Mouse (Mus musculus) brain, embryonic 14.5 days (tissue): ENCODE measurements around the gene Snrk.

Experiments
- CTCF ChIP-seq: fragments of 200-500 bp; IDR thresholded peaks from 2 replicates; pipeline ENCODE4 v1.5.1; 2012; ENCODE audit warnings: inconsistent platforms, mild to moderate bottlenecking, moderate library complexity, borderline replicate concordance; ENCODE audit not compliant: insufficient read depth, insufficient read length; ENCODE audit errors: extremely low read depth
- POLR2A ChIP-seq: fragments of 200-500 bp; IDR thresholded peaks from 2 replicates; pipeline ENCODE4 v1.6.1; 2012; ENCODE audit warnings: mild to moderate bottlenecking, inconsistent platforms, borderline replicate concordance; ENCODE audit not compliant: poor library complexity, insufficient read depth, insufficient read length, severe bottlenecking; ENCODE audit errors: extremely low read depth

- TF ChIP-seq POLR2A (no peak), CTCF (no peak)
These were observed 68.9 kb downstream of the Snrk start for GRCm38 (mm10) chr9:122185953-122186352.
